Mouse (Mus musculus) intestine, embryonic 16.5 days (tissue): Measurements from ENCODE around the gene Hipk3. TPM values are rescaled to one million over a fixed set of nuclear protein-coding genes. Genes with fewer than 3 reads are reported as not detected.
A peak's percentile ranks its signal among the peaks of the same experiment; 100 is the strongest.

Experiments used
- ATAC-seq: fragments of 200-750 bp; cut with Nextera tagmentation; 2 replicates; pipeline ENCODE4 v1.8.0; 2017; ENCODE audit warnings: moderate TSS enrichment, moderate library complexity
- H3K27ac ChIP-seq: fragments of 300-500 bp; sonication (generic); 2 replicates; pipeline ENCODE4 v1.5.1; 2014; ENCODE audit warnings: mild to moderate bottlenecking, low read length
- H3K27me3 ChIP-seq: fragments of 300-500 bp; sonication (generic); replicated peaks from 2 replicates; pipeline ENCODE4 v1.6.1; 2014; ENCODE audit warnings: low read length, control low read depth, mixed read lengths; ENCODE audit not compliant: control insufficient read depth, insufficient read depth
- H3K36me3 ChIP-seq: fragments of 300-500 bp; sonication (generic); 2 replicates; pipeline ENCODE4 v1.6.1; 2014; ENCODE audit warnings: low read length, control low read depth; ENCODE audit not compliant: control insufficient read depth, insufficient read depth
- H3K4me1 ChIP-seq: fragments of 300-500 bp; sonication (generic); 2 replicates; pipeline ENCODE4 v1.6.1; 2014; ENCODE audit warnings: low read length, control low read depth, mixed read lengths; ENCODE audit not compliant: control insufficient read depth, insufficient read depth
- H3K4me2 ChIP-seq: fragments of 300-500 bp; sonication (generic); 2 replicates; pipeline ENCODE4 v1.6.1; 2014; ENCODE audit warnings: low read depth, low read length, control low read depth
- H3K4me3 ChIP-seq: fragments of 300-500 bp; sonication (generic); 2 replicates; pipeline ENCODE4 v1.5.1; 2014; ENCODE audit warnings: mild to moderate bottlenecking, low read length
- H3K9ac ChIP-seq: fragments of 300-500 bp; sonication (generic); 2 replicates; pipeline ENCODE4 v1.6.1; 2014; ENCODE audit warnings: low read depth, low read length
- H3K9me3 ChIP-seq: fragments of 300-500 bp; sonication (generic); 2 replicates; pipeline ENCODE4 v1.6.1; 2016; ENCODE audit warnings: low read length, control low read depth; ENCODE audit not compliant: control insufficient read depth
- WGBS: fragments of 180-500 bp; shearing (Covaris S2); extraction: QIAGEN DNeasy Blood & Tissue Kit; methylation state at CpG from one replicate; pipeline ENCODE4 v1.1.7; 2014; 5-methylcytosine and 5-hydroxymethylcytosine counted together
- polyA plus RNA-seq: library from polyadenylated mRNA; unstranded; fragments of >200 nt; fragmentation: Nextera tagmentation; extraction: Ambion mirVana; gene quantifications from 2 replicates; pipeline ENCODE4 v1.2.1, GENCODE M21; 2015

Hipk3 gene
- polyA plus RNA-seq, 1 experiment from 2014 or later = 7.6 TPM

- Histone ChIP-seq H3K27ac (no peak overlapping the region), H3K4me1 (peaks cover 3% of the 10 kb centered on the region), H3K4me2 (no peak overlapping the region), H3K27me3 (no peaks in the 10 kb centered on the region), H3K4me3 (no peak overlapping the region), H3K36me3 (no peaks in the 10 kb centered on the region), H3K9me3 (no peaks in the 10 kb centered on the region), H3K9ac (no peak overlapping the region)
- ATAC-seq = no peak
- 30% methylated on average over 3 of the region's 3 CpGs for WGBS
Observed at GRCm38 (mm10) chr2:104460021-104460420, 34.2 kb downstream of the Hipk3 start.

DNA sequence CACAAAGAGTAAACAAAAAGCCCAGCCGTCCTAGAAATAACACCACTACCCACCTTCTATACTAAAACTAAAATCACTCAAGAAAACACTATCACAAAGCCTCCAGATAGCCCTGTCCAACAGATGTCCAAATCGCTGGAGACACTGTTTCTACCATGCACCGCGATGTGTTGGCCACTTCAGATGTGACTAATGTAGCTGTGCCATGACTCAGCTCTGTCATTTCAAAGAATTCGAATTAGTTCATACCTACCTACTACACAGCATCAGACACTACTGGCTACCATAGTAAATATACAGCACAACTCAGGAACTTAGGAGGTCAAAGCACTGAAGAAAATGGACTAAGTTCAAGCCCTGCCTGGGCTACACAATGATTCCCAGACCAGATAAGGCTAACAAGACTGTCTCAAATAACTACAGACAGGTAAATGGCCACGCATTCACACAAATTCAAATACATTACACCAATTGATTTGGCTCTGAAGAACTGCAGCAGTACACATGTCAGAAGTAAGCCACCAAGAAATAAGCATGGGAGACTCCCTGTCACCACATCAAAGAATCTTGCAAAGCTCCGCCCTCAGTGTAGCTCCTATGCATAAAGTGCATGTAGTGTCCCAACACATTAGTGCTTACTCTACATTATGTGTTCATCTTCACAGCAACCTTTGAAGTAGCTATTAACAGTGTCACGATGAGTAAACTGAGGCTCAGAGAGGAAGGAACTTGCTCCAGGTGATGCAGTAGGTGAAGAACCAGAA, 35.5 kb downstream of the Hipk3 start:
- Histone ChIP-seq H3K4me1 (peaks cover 3% of the 10 kb centered on the region), H3K27ac (no peak overlapping the region), H3K4me3 (no peak overlapping the region), H3K4me2 (no peak overlapping the region), H3K27me3 (no peaks in the 10 kb centered on the region), H3K36me3 (no peaks in the 10 kb centered on the region), H3K9me3 (no peaks in the 10 kb centered on the region), H3K9ac (no peak overlapping the region)
- WGBS = 86% methylated on average over 8 of the region's 8 CpGs
- no peak for ATAC-seq

GRCm38 (mm10) chr2:104457106-104457505, 37.1 kb downstream of the Hipk3 start:
- WGBS = 82% methylated on average over 3 of the region's 3 CpGs
- Histone ChIP-seq H3K27ac (no peak overlapping the region), H3K4me2 (no peak overlapping the region), H3K27me3 (no peaks in the 10 kb centered on the region), H3K9me3 (no peaks in the 10 kb centered on the region), H3K9ac (no peak overlapping the region), H3K4me3 (no peak overlapping the region), H3K36me3 (no peaks in the 10 kb centered on the region), H3K4me1 (peaks cover 3% of the 10 kb centered on the region)
- ATAC-seq = no peak

DNA sequence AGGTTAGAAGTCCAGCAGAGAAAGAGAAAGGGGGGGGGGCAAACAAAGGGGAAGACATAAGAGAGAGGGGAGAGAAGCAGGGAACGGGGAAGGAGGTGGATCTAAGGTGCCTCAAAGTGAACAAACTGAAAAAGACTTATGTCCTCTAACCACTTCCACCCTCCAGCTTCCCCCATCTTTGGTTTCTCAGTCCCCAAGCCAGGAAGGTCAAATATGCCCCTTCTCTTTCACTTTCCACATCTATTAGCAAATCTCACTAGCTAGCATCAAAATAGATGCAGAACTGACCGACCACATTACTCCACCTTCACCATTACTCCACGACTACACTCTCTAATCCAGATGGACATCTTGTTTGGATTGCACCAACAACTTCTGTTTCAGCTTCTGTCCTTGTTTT, 43.6 kb downstream of the Hipk3 start:
- Histone ChIP-seq H3K9ac (no peak overlapping the region), H3K36me3 (no peaks in the 10 kb centered on the region), H3K4me2 (no peak overlapping the region), H3K9me3 (no peaks in the 10 kb centered on the region), H3K4me3 (no peak overlapping the region), H3K4me1 (peaks cover 16% of the 10 kb centered on the region; the same call in 1 of the 2 replicates), H3K27me3 (no peaks in the 10 kb centered on the region), H3K27ac (no peak overlapping the region)
- no peak; the same call in 1 of the 2 replicates for ATAC-seq
- 72% methylated on average over 3 of the region's 3 CpGs for WGBS

GRCm38 (mm10) chr2:104449191-104449590, 45.1 kb downstream of the Hipk3 start:
- no peak for ATAC-seq
- H3K4me1 ChIP-seq = peaks cover 16% of the 10 kb centered on the region; the same call in 1 of the 2 replicates
- H3K27ac ChIP-seq = no peak overlapping the region
- H3K4me2 ChIP-seq = no peak overlapping the region
- no peak overlapping the region for H3K9ac ChIP-seq
- H3K27me3 ChIP-seq = no peaks in the 10 kb centered on the region
- H3K36me3 ChIP-seq = no peaks in the 10 kb centered on the region
- WGBS = 89% methylated on average over 1 of the region's 1 CpGs
- H3K4me3 ChIP-seq = no peak overlapping the region
- no peaks in the 10 kb centered on the region for H3K9me3 ChIP-seq

- Histone ChIP-seq H3K4me2 (no peak overlapping the region), H3K9me3 (no peaks in the 10 kb centered on the region), H3K36me3 (no peaks in the 10 kb centered on the region), H3K27ac (no peak overlapping the region), H3K4me1 (peaks cover 16% of the 10 kb centered on the region; the same call in 1 of the 2 replicates), H3K9ac (no peak overlapping the region), H3K4me3 (no peak overlapping the region), H3K27me3 (no peaks in the 10 kb centered on the region)
- ATAC-seq = no peak
- 80% methylated on average over 4 of the region's 4 CpGs for WGBS
Observed at GRCm38 (mm10) chr2:104448201-104448600, 46.0 kb downstream of the Hipk3 start.

- no peak overlapping the region for H3K27ac ChIP-seq
- H3K36me3 ChIP-seq = no peaks in the 10 kb centered on the region
- no peak overlapping the region for H3K4me3 ChIP-seq
- H3K4me1 ChIP-seq = peaks cover 12% of the 10 kb centered on the region; the same call in 1 of the 2 replicates
- ATAC-seq = no peak
- H3K9me3 ChIP-seq = no peaks in the 10 kb centered on the region
- H3K4me2 ChIP-seq = no peak overlapping the region
- no peak overlapping the region for H3K9ac ChIP-seq
- WGBS = 59% methylated on average over 1 of the region's 1 CpGs
- H3K27me3 ChIP-seq = no peaks in the 10 kb centered on the region
Observed at GRCm38 (mm10) chr2:104446016-104446415, 48.2 kb downstream of the Hipk3 start.

- Histone ChIP-seq H3K27ac (no peak overlapping the region), H3K4me2 (no peak overlapping the region), H3K9me3 (no peaks in the 10 kb centered on the region), H3K4me3 (no peak overlapping the region), H3K9ac (no peak overlapping the region), H3K27me3 (no peaks in the 10 kb centered on the region), H3K36me3 (no peaks in the 10 kb centered on the region), H3K4me1 (peaks cover 6% of the 10 kb centered on the region; the same call in 1 of the 2 replicates)
- ATAC-seq = peak; percentile 78
- WGBS = 29% methylated on average over 2 of the region's 2 CpGs
Observed at GRCm38 (mm10) chr2:104444776-104445175, 49.5 kb downstream of the Hipk3 start.

GRCm38 (mm10) chr2:104442341-104442740, 51.9 kb downstream of the Hipk3 start:
- H3K4me1 ChIP-seq = no peaks in the 10 kb centered on the region
- no peak overlapping the region for H3K4me3 ChIP-seq
- H3K9ac ChIP-seq = no peak overlapping the region
- WGBS = 67% methylated on average over 4 of the region's 4 CpGs
- ATAC-seq = no peak
- H3K36me3 ChIP-seq = peaks cover 8% of the 10 kb centered on the region; the same call in 1 of the 2 replicates
- H3K9me3 ChIP-seq = no peaks in the 10 kb centered on the region
- no peak overlapping the region for H3K4me2 ChIP-seq
- H3K27ac ChIP-seq = no peak overlapping the region
- no peaks in the 10 kb centered on the region for H3K27me3 ChIP-seq
